In genomic region chr15:27472315-27472714, GRCm38 (mm10) we compare ENCODE assay signal across 23 mouse cellular contexts. TPM values are rescaled to one million over a fixed set of nuclear protein-coding genes. Genes with fewer than 3 reads are reported as not detected.
DNase-seq lines count a peak whose midpoint lies in the region; ATAC-seq and TF ChIP-seq lines count a peak whose summit lies in the region.
"Had no signal": no experiment of that assay in that cellular context is flagged by ENCODE, and none has a peak within 500 bp of the region (broad histone marks: within the 10 kb centered on the region; RNA-seq: fewer than 3 reads in every experiment).

No protein-coding gene starts in this region.

- no peaks in the 10 kb centered on the region for H3K36me3 ChIP-seq in midbrain, embryonic 12.5 days
- H3K36me3 ChIP-seq in midbrain, embryonic 16.5 days (ENCODE audit: control insufficient read depth, insufficient read depth, low read length) = no peaks in the 10 kb centered on the region
- H3K36me3 ChIP-seq: embryonic facial prominence, embryonic 10.5 days; limb, embryonic 15.5 days had no signal

- no peak overlapping the region for H3K27ac ChIP-seq in midbrain, embryonic 12.5 days (replicated peaks)
- H3K27ac ChIP-seq in midbrain, embryonic 16.5 days (ENCODE audit: low read length) = no peak overlapping the region
- no peak overlapping the region for H3K27ac ChIP-seq in cortical plate, adult 2 months (ENCODE audit: insufficient read depth, low read length)
- H3K27ac ChIP-seq: embryonic facial prominence, embryonic 10.5 days; heart, embryonic 10.5 days; limb, embryonic 15.5 days; liver, embryonic 14.5 days; stomach, postnatal 0 days had no signal

- no peak overlapping the region for H3K9ac ChIP-seq in midbrain, embryonic 12.5 days (replicated peaks)
- no peak overlapping the region for H3K9ac ChIP-seq in midbrain, embryonic 16.5 days (ENCODE audit: low read depth, low read length)
- H3K9ac ChIP-seq: limb, embryonic 15.5 days; liver, embryonic 14.5 days; lung, embryonic 14.5 days had no signal

- peaks cover 3% of the 10 kb centered on the region for H3K27me3 ChIP-seq in midbrain, embryonic 12.5 days
- H3K27me3 ChIP-seq in midbrain, embryonic 16.5 days (ENCODE audit: control insufficient read depth, insufficient read depth, low read depth, low read length) = no peaks in the 10 kb centered on the region

- peak; percentile 57 for ATAC-seq in midbrain, embryonic 12.5 days (ENCODE audit: low FRiP score, low read depth)
- no peak for ATAC-seq in midbrain, embryonic 16.5 days
- ATAC-seq: CD4-positive, CD25-positive, alpha-beta regulatory T cell, adult 4 months; intestine, postnatal 0 days had no signal

- no peak for TF ChIP-seq CTCF in cortical plate, adult 2 months (IDR thresholded peaks at IDR 0.05; ENCODE audit: extremely low read depth, insufficient read depth, low read length)

- DNase-seq in cerebellum, adult 9-10 months = peak; percentile 21
- no peak for DNase-seq in cerebellum, adult 11 months
- peak; percentile 87 for DNase-seq in heart, adult 11 months
- no peak for DNase-seq in heart, postnatal 25 days (ENCODE audit: low spot score)
- no peak for DNase-seq in thymus, postnatal 10 days (ENCODE audit: low spot score in 2 of 2)
- DNase-seq: adrenal gland, postnatal 25 days; cerebellum, adult 9-11 months; gastrocnemius, postnatal 36 days; kidney, postnatal 36 days; left cerebral cortex, postnatal 4 days; lung, embryonic 14.5 days; right cerebral cortex, postnatal 14 days; thymus, adult 2 months had no signal

- WGBS in midbrain, embryonic 12.5 days = 67% methylated on average over 9 of the region's 9 CpGs
- WGBS in midbrain, embryonic 16.5 days = 38% methylated on average over 9 of the region's 9 CpGs

- 0 out of 2 replicates have a peak, but pooled peaks cover 8% of the 10 kb centered on the region for H3K4me1 ChIP-seq in midbrain, embryonic 12.5 days
- peaks cover 22% of the 10 kb centered on the region for H3K4me1 ChIP-seq in midbrain, embryonic 16.5 days (ENCODE audit: control insufficient read depth, insufficient read depth, low read length)
- peaks cover 24% of the 10 kb centered on the region for H3K4me1 ChIP-seq in cortical plate, adult 2 months (ENCODE audit: control insufficient read depth, insufficient read depth, low read length)

- H3K4me3 ChIP-seq in midbrain, embryonic 12.5 days = no peak overlapping the region
- no peak overlapping the region for H3K4me3 ChIP-seq in midbrain, embryonic 16.5 days (ENCODE audit: low read depth, low read length)
- peak overlapping the region; percentile 4; the same call in 1 of the 2 replicates for H3K4me3 ChIP-seq in cortical plate, adult 2 months (ENCODE audit: insufficient read depth, low read length)
- H3K4me3 ChIP-seq: embryonic facial prominence, embryonic 10.5 days; heart, embryonic 10.5 days; limb, embryonic 15.5 days had no signal

- peak overlapping the region; percentile 6; the same call in 1 of the 2 replicates for H3K4me2 ChIP-seq in midbrain, embryonic 12.5 days (replicated peaks)
- no peak overlapping the region; the same call in 1 of the 2 replicates for H3K4me2 ChIP-seq in midbrain, embryonic 16.5 days (ENCODE audit: low read length)
- H3K4me2 ChIP-seq: limb, embryonic 15.5 days; lung, embryonic 14.5 days had no signal

- no peak for TF ChIP-seq POLR2A in cortical plate, adult 2 months (IDR thresholded peaks at IDR 0.05; ENCODE audit: extremely low read depth, insufficient read depth, low read length)

- H3K9me3 ChIP-seq in midbrain, embryonic 12.5 days = no peaks in the 10 kb centered on the region
- H3K9me3 ChIP-seq in midbrain, embryonic 16.5 days (replicated peaks; ENCODE audit: control insufficient read depth, low read length, poor library complexity, severe bottlenecking) = no peaks in the 10 kb centered on the region
- H3K9me3 ChIP-seq: embryonic facial prominence, embryonic 10.5 days; heart, embryonic 10.5 days; limb, embryonic 15.5 days had no signal

- intact Hi-C loops in heart, postnatal 25 days (cut with DNase I) = no loop called here

RNA-seq across cellular contexts. Expression of gene Ank, which starts 5.8 kb away (rescaled TPM):
- total RNA-seq in heart, postnatal 25 days (2021) = 100 to 1,000 TPM; 174 to 208 TPM
- polyA plus RNA-seq in midbrain, embryonic 12.5 days (2016; fragmentation: Nextera tagmentation; extraction: Ambion mirVana) = 10.4 and 12.5 TPM in 2 replicates
- 15.0 and 15.7 TPM in 2 replicates for polyA plus RNA-seq in midbrain, embryonic 16.5 days (2015; fragmentation: Nextera tagmentation; extraction: Ambion mirVana)
- 225 and 231 TPM in 2 replicates for polyA plus RNA-seq in cortical plate, adult 2 months (2012; rRNA removed)

Comparison
In these comparisons a context has a peak if more than half of its experiments do, and no peak if none do; other contexts are left out.
1. DNase-seq: peak in cerebellum, adult 9-10 months (single experiment) and heart, adult 11 months (single experiment); none in cerebellum, adult 11 months (single experiment), heart, postnatal 25 days (single experiment) and thymus, postnatal 10 days (0 of 2).
2. RNA of gene Ank, which starts 5.8 kb away (polyA plus RNA-seq): 225 to 231 TPM in cortical plate, adult 2 months; 15.0 to 15.7 TPM in midbrain, embryonic 16.5 days and 10.4 to 12.5 TPM in midbrain, embryonic 12.5 days; every median in the first group is over 10 times any median in the second.